Mouse (Mus musculus): ENCODE measurements around the gene Zscan2. TPM values are rescaled to one million over a fixed set of nuclear protein-coding genes. Genes with fewer than 3 reads are reported as not detected.

The Zscan2 gene
- 1 to 10 TPM; 6.5 to 6.8 TPM for total RNA-seq (2021)
- long read RNA-seq, experiment 1, partial matches to known transcripts: 0 of 1 reads
- long read RNA-seq, experiment 1, other reads (novel, unspliced or antisense): 1 of 1 reads
- long read RNA-seq, experiment 2, partial matches to known transcripts: 0 of 2 reads
- long read RNA-seq, experiment 2, other reads (novel, unspliced or antisense): 0 of 2 reads

GRCm38 (mm10) chr7:80860729-80861274, at the start of gene Zscan2:
Gene Zscan2, plus strand, starts transcription at chr7:80860920.
- peak; percentile 92 for DNase-seq

DNA sequence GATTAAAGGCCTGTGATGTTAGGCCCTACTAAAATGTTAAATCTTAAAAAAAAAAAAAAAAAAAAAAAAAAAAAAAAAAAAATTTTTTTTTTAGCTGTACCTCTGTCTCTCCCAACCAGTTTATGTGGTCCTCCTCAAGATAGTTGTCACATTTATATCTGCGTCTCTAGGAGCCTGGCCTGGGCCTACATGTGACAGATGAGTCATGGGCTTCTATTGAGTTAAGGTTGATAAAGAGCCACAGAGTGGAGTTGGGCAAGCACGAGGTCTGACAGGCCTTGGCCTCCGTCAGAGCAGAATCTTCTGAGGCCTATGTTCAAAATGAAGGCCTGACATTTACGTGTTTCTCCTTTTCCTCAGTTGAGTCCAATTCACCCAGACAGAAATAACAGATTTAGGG, 47.3 kb upstream of the Zscan2 start:
- DNase-seq: peak; percentile 30

- no peak for DNase-seq
These were observed 44.1 kb upstream of the Zscan2 start for GRCm38 (mm10) chr7:80816641-80817040.

GRCm38 (mm10) chr7:80820838-80821237, 39.9 kb upstream of the Zscan2 start:
- no peak for DNase-seq

GRCm38 (mm10) chr7:80823267-80823666, 37.5 kb upstream of the Zscan2 start:
- no peak for DNase-seq

- DNase-seq: peak; percentile 33
These were observed 36.6 kb upstream of the Zscan2 start for GRCm38 (mm10) chr7:80823875-80824682.

- no peak for DNase-seq
These were observed 34.8 kb upstream of the Zscan2 start, which contains the start of gene Iqgap1 for GRCm38 (mm10) chr7:80825843-80826403. Gene Iqgap1, minus strand, starts transcription at chr7:80825974.

- DNase-seq: peak; percentile 51
These were observed 32.4 kb upstream of the Zscan2 start for GRCm38 (mm10) chr7:80828146-80828860.

- DNase-seq: no peak
These were observed 30.4 kb upstream of the Zscan2 start for GRCm38 (mm10) chr7:80830193-80830803.

- peak; percentile 16 for DNase-seq
These were observed 28.5 kb upstream of the Zscan2 start for GRCm38 (mm10) chr7:80832191-80832590.

DNA sequence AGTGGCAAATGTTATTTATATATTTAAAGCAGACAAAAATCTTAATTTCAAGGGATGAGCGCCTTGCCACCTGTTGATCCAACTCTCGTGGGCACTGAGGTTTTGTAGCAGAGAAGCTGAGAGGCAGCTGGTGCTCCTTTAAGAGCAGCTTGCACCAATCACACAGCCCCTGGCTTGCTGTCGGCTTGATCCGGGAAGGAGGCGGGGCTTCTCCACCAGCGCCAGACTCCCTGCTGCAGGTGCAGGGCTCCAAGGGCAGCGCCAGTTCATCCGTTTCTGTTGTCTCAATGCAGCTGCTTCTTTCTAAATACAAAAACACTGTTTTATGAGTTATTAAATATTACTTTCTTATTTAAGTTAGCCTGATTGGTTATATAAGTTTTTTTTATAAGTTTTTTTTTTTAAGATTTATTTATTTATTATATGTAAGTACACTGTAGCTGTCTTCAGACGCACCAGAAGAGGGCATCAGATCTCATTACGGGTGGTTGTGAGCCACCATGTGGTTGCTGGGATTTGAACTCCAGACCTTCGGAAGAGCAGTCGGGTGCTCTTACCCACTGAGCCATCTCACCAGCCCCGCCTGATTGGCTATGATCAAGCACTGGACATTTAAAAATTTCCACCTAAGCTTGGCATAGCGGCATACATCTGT, 27.6 kb upstream of the Zscan2 start:
- DNase-seq: peak; percentile 66

DNA sequence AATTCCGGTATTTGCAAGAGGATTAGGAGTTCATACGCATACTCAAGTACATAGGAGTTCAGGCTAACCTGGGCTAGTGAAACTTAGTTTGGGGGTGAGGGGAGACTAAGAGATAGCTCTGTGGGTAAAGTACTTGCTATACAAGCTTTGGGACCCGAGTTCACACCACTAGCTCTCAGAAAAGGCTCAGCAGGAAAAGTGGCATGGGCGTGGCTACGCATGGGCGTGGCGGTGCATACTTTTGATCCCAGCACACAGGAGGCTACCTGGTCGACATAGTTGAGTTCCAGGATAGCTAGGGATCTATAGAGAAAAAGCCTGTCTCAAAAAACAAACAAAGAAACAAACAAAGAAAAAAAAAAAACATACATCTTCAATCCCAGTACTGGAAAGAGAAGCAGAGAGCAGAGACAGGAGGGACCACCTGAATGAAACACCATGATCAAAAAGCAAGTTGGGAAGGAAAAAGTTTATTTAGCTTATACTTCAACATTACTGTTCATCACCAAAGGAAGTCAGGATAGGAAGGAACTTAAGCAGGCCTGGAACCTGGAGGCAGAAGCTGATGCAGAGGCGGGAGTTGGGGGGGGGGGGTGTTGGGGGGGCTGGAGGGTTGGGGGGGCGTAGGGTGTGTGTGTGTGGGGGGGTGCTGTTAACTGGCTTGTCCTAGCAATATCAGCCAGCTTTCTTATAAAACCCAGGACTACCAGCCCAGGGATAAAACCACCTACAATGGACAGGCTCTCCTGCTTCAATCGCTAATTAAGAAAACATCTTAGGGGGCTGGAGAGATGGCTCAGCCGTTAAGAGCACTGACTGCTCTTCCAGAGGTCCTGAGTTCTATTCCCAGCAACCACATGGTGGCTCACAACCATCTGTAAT, 26.8 kb upstream of the Zscan2 start:
- no peak for DNase-seq

DNA sequence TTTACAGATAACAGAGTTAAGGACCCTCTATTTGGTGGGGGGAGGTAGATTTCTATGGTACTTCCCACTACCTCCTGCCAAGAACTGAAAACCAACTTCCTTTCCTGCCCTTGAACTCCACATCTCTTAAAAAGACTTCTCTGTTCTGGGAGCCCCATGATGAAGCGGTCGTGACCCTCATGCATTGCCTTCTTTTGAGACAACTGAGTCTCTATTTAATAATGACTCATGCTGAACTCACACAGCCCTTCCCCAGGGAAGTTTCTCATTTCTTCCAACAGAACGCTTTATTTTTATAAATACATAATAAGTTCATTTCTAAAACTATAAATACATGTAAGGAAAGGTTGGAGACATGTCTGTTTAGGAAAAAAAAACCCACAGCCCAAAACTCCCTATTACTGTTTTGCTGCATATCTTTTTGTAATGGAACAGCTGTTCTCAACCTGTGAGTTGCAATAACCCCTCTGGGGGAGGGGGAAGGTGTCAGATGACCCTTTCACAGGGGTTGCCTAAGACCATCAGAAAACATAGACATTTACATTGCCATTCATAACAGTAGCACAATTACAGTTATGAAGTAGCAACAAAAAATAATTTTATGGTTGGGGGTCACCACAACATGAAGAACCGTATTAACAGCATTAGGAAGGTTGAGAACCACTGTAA, 24.6 kb upstream of the Zscan2 start:
- DNase-seq: no peak

DNA sequence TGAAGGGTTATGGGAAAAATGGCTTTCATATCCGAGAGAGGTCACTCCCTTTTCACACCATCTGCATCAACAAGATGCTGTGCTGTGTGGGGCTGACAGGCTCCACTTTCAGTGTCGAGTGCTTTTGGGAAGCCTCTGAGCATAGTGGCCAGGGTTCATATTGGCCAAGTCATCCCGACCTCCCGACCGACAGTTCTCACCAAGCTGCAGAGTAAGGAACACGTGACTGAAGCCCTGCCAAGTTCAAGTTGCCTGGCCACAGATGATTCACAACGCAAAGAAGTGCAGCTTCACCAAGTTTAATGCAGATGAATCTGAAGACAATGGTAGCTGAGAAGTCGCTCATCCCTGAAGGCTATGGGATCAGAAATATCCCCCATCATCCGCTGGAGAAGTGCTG, 23.0 kb upstream of the Zscan2 start:
- peak; percentile 50 for DNase-seq

DNA sequence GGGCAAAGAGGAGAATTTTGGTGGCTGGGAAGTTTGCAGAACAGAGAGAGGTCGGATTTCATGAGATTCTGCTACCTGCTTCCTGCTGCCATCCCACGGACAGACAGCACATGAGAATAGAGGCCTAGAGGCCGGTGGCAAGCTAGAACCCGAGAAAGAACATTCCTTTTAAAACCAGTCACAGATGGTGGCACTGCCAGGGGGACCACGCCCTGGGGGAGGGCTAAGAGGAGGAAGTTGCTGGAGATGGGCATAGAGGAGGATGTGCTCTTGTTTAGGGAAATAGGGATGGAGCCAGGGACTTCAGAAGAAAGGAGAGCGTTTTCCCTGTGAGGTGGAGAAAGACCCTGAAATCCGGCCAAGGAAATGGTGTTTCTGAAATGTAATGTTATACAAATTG, 22.5 kb upstream of the Zscan2 start:
- no peak for DNase-seq

- DNase-seq: no peak
These were observed 21.0 kb upstream of the Zscan2 start for GRCm38 (mm10) chr7:80839755-80840154.

- DNase-seq: no peak
These were observed 20.5 kb upstream of the Zscan2 start for GRCm38 (mm10) chr7:80840241-80840640.

DNA sequence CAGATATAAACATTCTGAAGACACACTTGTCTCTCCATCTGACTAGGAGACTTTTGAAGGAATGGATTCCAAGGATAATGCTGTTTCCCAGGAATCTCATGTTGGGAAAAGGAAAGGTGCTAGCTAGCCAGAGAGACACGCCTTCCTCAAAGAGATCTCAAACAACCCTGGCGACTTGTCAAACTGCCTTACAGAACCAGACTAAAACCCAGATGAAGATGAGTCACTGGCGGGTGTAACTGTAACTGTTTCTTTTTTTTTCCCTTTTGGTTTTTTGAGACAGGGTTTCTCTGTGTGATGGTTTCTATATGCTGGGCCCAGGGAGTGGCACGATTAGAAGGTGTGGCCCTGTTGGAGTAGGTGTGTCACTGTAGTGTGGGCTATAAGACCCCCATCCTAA, 19.8 kb upstream of the Zscan2 start:
- DNase-seq: no peak

DNA sequence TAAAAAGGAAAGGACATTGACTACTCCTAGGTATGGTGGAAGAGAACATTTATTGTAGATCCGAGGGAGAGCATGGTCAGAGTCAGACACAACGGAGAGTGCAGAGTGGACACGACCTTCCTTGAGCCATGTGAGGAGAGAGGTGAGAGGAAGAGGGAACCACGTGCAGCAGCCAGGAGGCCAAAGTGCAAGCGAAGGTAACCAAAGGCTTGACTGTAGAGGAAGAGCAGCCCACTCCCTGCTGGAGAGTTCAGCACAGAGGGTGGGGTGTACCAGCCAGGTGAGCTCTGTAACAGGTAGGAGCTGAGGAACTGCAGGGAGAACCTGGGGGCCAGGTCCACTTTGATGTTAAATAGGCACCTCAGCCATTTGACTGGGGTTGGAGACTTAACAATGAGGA, 18.6 kb upstream of the Zscan2 start:
- no peak for DNase-seq

DNA sequence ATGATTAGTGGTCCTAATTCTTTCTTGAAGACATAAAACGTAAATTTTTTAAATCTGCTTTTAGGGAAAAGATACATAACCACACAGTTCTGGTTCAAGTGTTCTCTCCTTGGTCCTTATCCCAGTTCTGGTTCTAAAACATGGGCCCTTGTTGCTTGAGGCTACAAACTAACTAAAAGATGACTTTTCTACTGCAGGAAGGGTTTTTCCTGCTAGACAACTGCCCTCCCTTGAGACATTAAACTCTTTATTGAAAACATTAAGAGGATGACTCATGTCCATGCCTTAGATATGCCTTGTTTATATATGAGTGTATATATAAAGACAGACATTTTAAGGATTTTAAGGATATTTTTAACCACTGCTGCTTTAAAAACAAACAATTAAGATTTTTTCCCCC, 17.5 kb upstream of the Zscan2 start:
- DNase-seq: no peak

Data from adrenal gland, postnatal 10 days (tissue).